28 mouse cellular contexts compared by ENCODE assay signal in genomic region chr5:134546790-134547189, GRCm38 (mm10). TPM values are rescaled to one million over a fixed set of nuclear protein-coding genes. Genes with fewer than 3 reads are reported as not detected.
DNase-seq lines count a peak whose midpoint lies in the region; ATAC-seq and TF ChIP-seq lines count a peak whose summit lies in the region.
"Had no signal": no experiment of that assay in that cellular context is flagged by ENCODE, and none has a peak within 500 bp of the region (broad histone marks: within the 10 kb centered on the region; RNA-seq: fewer than 3 reads in every experiment).

No protein-coding gene starts in this region.

- no peak overlapping the region for H3K4me3 ChIP-seq in forebrain, embryonic 13.5 days
- H3K4me3 ChIP-seq in forebrain, postnatal 0 days (ENCODE audit: low read depth, low read length): no peak overlapping the region
- H3K4me3 ChIP-seq in left cerebral cortex, adult 2 months: 0 out of 2 replicates have a peak overlapping the region, but pooled peaks have one; percentile 5
- H3K4me3 ChIP-seq in cortical plate, adult 2 months (ENCODE audit: insufficient read depth, low read length): peak overlapping the region; percentile 4; the same call in 1 of the 2 replicates
- H3K4me3 ChIP-seq: embryonic facial prominence, embryonic 10.5 days; embryonic facial prominence, embryonic 15.5 days; hindbrain, embryonic 10.5 days; limb, embryonic 13.5 days had no signal

- H3K9ac ChIP-seq in forebrain, embryonic 13.5 days: no peak overlapping the region
- H3K9ac ChIP-seq in forebrain, postnatal 0 days: no peak overlapping the region
- H3K9ac ChIP-seq: embryonic facial prominence, embryonic 15.5 days; limb, embryonic 13.5 days; liver, postnatal 0 days had no signal

- no peak for ATAC-seq in forebrain, embryonic 13.5 days
- ATAC-seq in forebrain, postnatal 0 days: no peak
- no peak for ATAC-seq in granulocyte monocyte progenitor cell, adult 5-6 weeks (replicated peaks; ENCODE audit: poor library complexity, severe bottlenecking)
- ATAC-seq: forebrain, embryonic 14.5 days; intestine, postnatal 0 days; liver, postnatal 0 days had no signal

- no peak for DNase-seq in forebrain, postnatal 0 days
- no peak for DNase-seq in left cerebral cortex, adult 2 months (ENCODE audit: extremely low spot score in 1 of 2, low spot score in 2 of 2)
- DNase-seq in left cerebral cortex, postnatal 14 days (ENCODE audit: low spot score in 2 of 2): no peak
- DNase-seq in MN1 (ENCODE audit: low spot score): peak; percentile 56
- DNase-seq in c-Kit-positive CD71-positive TER-119-positive erythroid progenitor cells, embryonic 14.5 days (ENCODE audit: low spot score): no peak
- DNase-seq: adrenal gland, adult 8-10 months; heart, postnatal 14 days; kidney, adult 9 months; kidney, postnatal 10 days; liver, postnatal 0 days; lung, postnatal 36 days had no signal

- H3K36me3 ChIP-seq in forebrain, embryonic 13.5 days (ENCODE audit: poor library complexity, severe bottlenecking): peaks cover 6% of the 10 kb centered on the region
- no peaks in the 10 kb centered on the region; the same call in 1 of the 2 replicates for H3K36me3 ChIP-seq in forebrain, postnatal 0 days (ENCODE audit: insufficient read depth)
- H3K36me3 ChIP-seq: embryonic facial prominence, embryonic 15.5 days had no signal

- no peaks in the 10 kb centered on the region for H3K27me3 ChIP-seq in forebrain, embryonic 13.5 days
- no peaks in the 10 kb centered on the region for H3K27me3 ChIP-seq in forebrain, postnatal 0 days (ENCODE audit: insufficient read depth, low read length)
- H3K27me3 ChIP-seq: CH12.LX; embryonic facial prominence, embryonic 15.5 days; limb, embryonic 13.5 days had no signal

- no peaks in the 10 kb centered on the region for H3K9me3 ChIP-seq in forebrain, embryonic 13.5 days (replicated peaks)
- H3K9me3 ChIP-seq in forebrain, postnatal 0 days (ENCODE audit: low read length): no peaks in the 10 kb centered on the region
- H3K9me3 ChIP-seq: embryonic facial prominence, embryonic 10.5 days; embryonic facial prominence, embryonic 15.5 days; hindbrain, embryonic 10.5 days; limb, embryonic 13.5 days had no signal

- no peak overlapping the region for H3K4me2 ChIP-seq in forebrain, embryonic 13.5 days
- H3K4me2 ChIP-seq in forebrain, postnatal 0 days (ENCODE audit: low read depth): no peak overlapping the region
- H3K4me2 ChIP-seq: embryonic facial prominence, embryonic 15.5 days; limb, embryonic 13.5 days; liver, embryonic 11.5 days; midbrain, embryonic 11.5 days had no signal

- TF ChIP-seq CTCF in forebrain, postnatal 0 days (IDR thresholded peaks at IDR 0.05; ENCODE audit: low read depth): no peak
- no peak for TF ChIP-seq CTCF in left cerebral cortex, adult 2 months (IDR thresholded peaks at IDR 0.05)
- no peak for TF ChIP-seq CTCF in cortical plate, adult 2 months (IDR thresholded peaks at IDR 0.05; ENCODE audit: extremely low read depth, insufficient read depth, low read length)

- intact Hi-C loops in left cerebral cortex, adult 2 months (cut with DNase I): loop anchor here (2.0 kb wide), 1 partner anchor 46 kb away; no protein-coding TSS in a partner anchor
- intact Hi-C loops in left cerebral cortex, postnatal 14 days (cut with DNase I): loop anchor here (5.0 kb wide), 1 partner anchor 39 kb away; no protein-coding TSS in a partner anchor

- H3K27ac ChIP-seq in forebrain, embryonic 13.5 days: 0 out of 2 replicates have a peak overlapping the region, but pooled peaks have one; percentile 25
- no peak overlapping the region for H3K27ac ChIP-seq in forebrain, postnatal 0 days (ENCODE audit: low read depth, low read length)
- H3K27ac ChIP-seq in left cerebral cortex, adult 2 months: peak overlapping the region; percentile 47
- H3K27ac ChIP-seq in cortical plate, adult 2 months (ENCODE audit: insufficient read depth, low read length): peak overlapping the region; percentile 38; the same call in 1 of the 2 replicates
- H3K27ac ChIP-seq: embryonic facial prominence, embryonic 10.5 days; embryonic facial prominence, embryonic 15.5 days; hindbrain, embryonic 10.5 days; limb, embryonic 13.5 days had no signal

- no peak for TF ChIP-seq POLR2A in cortical plate, adult 2 months (IDR thresholded peaks at IDR 0.05; ENCODE audit: extremely low read depth, insufficient read depth, low read length)

- H3K4me1 ChIP-seq in forebrain, embryonic 13.5 days: peaks cover 67% of the 10 kb centered on the region
- H3K4me1 ChIP-seq in forebrain, postnatal 0 days (ENCODE audit: insufficient read depth): peaks cover 3% of the 10 kb centered on the region
- H3K4me1 ChIP-seq in cortical plate, adult 2 months (ENCODE audit: control insufficient read depth, insufficient read depth, low read length): peaks cover 25% of the 10 kb centered on the region

- WGBS in forebrain, embryonic 13.5 days: 79% methylated on average over 7 of the region's 7 CpGs
- 78% methylated on average over 7 of the region's 7 CpGs for WGBS in forebrain, postnatal 0 days

RNA-seq across cellular contexts. Expression of gene Clip2, which starts 5.4 kb away (rescaled TPM):
- 9.4 and 11.4 TPM in 2 replicates for polyA plus RNA-seq in forebrain, embryonic 13.5 days (2015; fragmentation: Nextera tagmentation; extraction: Ambion mirVana)
- 162 and 164 TPM in 2 replicates for total RNA-seq in forebrain, postnatal 0 days (2014; rRNA removed)
- polyA plus RNA-seq in forebrain, postnatal 0 days (2015; fragmentation: Nextera tagmentation; extraction: Ambion mirVana): 12.7 and 14.5 TPM in 2 replicates
- 100 to 1,000 TPM; 116 to 123 TPM for total RNA-seq in left cerebral cortex, adult 2 months (2021)
- 100 to 1,000 TPM; 113 to 116 TPM for total RNA-seq in left cerebral cortex, postnatal 14 days (2021)
- 74.1 and 77.0 TPM in 2 replicates for polyA plus RNA-seq in cortical plate, adult 2 months (2012; rRNA removed)
- 4.5 and 5.1 TPM in 2 replicates for total RNA-seq in granulocyte monocyte progenitor cell, adult 5-6 weeks (2014; fragmentation: Nextera tagmentation)
- 2.5 and 7.9 TPM in 2 replicates for total RNA-seq in granulocyte monocyte progenitor cell, adult 5-6 weeks (2017)

RNA-seq across cellular contexts. Expression of gene Syna, which starts 13.2 kb away (rescaled TPM):
- 0.31 and 0.52 TPM in 2 replicates for polyA plus RNA-seq in forebrain, embryonic 13.5 days (2015; fragmentation: Nextera tagmentation; extraction: Ambion mirVana)
- not detected in 2 replicates for total RNA-seq in forebrain, postnatal 0 days (2014; rRNA removed)
- polyA plus RNA-seq in forebrain, postnatal 0 days (2015; fragmentation: Nextera tagmentation; extraction: Ambion mirVana): 0.55 and 0.97 TPM in 2 replicates
- total RNA-seq in left cerebral cortex, adult 2 months (2021): under 1 TPM; 0.21 to 0.34 TPM
- under 1 TPM in 1 of 2 experiments, not detected in 1; 0.32 TPM for total RNA-seq in left cerebral cortex, postnatal 14 days (2021)
- 0.06 and 0.49 TPM in 2 replicates for polyA plus RNA-seq in cortical plate, adult 2 months (2012; rRNA removed)
- total RNA-seq in granulocyte monocyte progenitor cell, adult 5-6 weeks (2014; fragmentation: Nextera tagmentation): not detected in 2 replicates
- not detected in 2 replicates for total RNA-seq in granulocyte monocyte progenitor cell, adult 5-6 weeks (2017)
- total RNA-seq: adrenal gland, adult 8-10 months; gastrocnemius, adult 18-20 months; gastrocnemius, postnatal 4 days; heart, postnatal 14 days; megakaryocyte, adult 5-6 weeks had no signal
- polyA plus RNA-seq: embryonic facial prominence, embryonic 10.5 days; heart, embryonic 14.5 days; liver, embryonic 11.5 days; liver, postnatal 0 days; stomach, embryonic 14.5 days had no signal

RNA-seq across cellular contexts. Expression of gene Rfc2, which starts 34.4 kb away (rescaled TPM):
- polyA plus RNA-seq in forebrain, embryonic 13.5 days (2015; fragmentation: Nextera tagmentation; extraction: Ambion mirVana): 285 and 304 TPM in 2 replicates
- 68.9 and 97.5 TPM in 2 replicates for total RNA-seq in forebrain, postnatal 0 days (2014; rRNA removed)
- 150 and 160 TPM in 2 replicates for polyA plus RNA-seq in forebrain, postnatal 0 days (2015; fragmentation: Nextera tagmentation; extraction: Ambion mirVana)
- 10 to 100 TPM; 60.0 to 64.2 TPM for total RNA-seq in left cerebral cortex, adult 2 months (2021)
- 10 to 100 TPM; 69.1 to 70.0 TPM for total RNA-seq in left cerebral cortex, postnatal 14 days (2021)
- 124 and 128 TPM in 2 replicates for polyA plus RNA-seq in cortical plate, adult 2 months (2012; rRNA removed)
- 284 and 297 TPM in 2 replicates for total RNA-seq in granulocyte monocyte progenitor cell, adult 5-6 weeks (2014; fragmentation: Nextera tagmentation)
- total RNA-seq in granulocyte monocyte progenitor cell, adult 5-6 weeks (2017): 146 and 201 TPM in 2 replicates

Comparison
In these comparisons a context has a peak if more than half of its experiments do, and no peak if none do; other contexts are left out.
1. H3K4me3 ChIP-seq: peak in left cerebral cortex, adult 2 months (single experiment) and cortical plate, adult 2 months (single experiment); none in forebrain, embryonic 13.5 days (single experiment) and forebrain, postnatal 0 days (single experiment).
2. RNA of gene Clip2, which starts 5.4 kb away (total RNA-seq): 162 to 164 TPM in forebrain, postnatal 0 days, 116 to 123 TPM in left cerebral cortex, adult 2 months and 113 to 116 TPM in left cerebral cortex, postnatal 14 days; 2.5 to 7.9 TPM in granulocyte monocyte progenitor cell, adult 5-6 weeks; every median in the first group is over 10 times any median in the second.